Mouse (Mus musculus): ENCODE measurements around the gene Gm20479. TPM values are rescaled to one million over a fixed set of nuclear protein-coding genes. Genes with fewer than 3 reads are reported as not detected.

Gm20479 gene
- polyA plus RNA-seq, 1 experiment from 2014 or later = 0.35 TPM

DNA sequence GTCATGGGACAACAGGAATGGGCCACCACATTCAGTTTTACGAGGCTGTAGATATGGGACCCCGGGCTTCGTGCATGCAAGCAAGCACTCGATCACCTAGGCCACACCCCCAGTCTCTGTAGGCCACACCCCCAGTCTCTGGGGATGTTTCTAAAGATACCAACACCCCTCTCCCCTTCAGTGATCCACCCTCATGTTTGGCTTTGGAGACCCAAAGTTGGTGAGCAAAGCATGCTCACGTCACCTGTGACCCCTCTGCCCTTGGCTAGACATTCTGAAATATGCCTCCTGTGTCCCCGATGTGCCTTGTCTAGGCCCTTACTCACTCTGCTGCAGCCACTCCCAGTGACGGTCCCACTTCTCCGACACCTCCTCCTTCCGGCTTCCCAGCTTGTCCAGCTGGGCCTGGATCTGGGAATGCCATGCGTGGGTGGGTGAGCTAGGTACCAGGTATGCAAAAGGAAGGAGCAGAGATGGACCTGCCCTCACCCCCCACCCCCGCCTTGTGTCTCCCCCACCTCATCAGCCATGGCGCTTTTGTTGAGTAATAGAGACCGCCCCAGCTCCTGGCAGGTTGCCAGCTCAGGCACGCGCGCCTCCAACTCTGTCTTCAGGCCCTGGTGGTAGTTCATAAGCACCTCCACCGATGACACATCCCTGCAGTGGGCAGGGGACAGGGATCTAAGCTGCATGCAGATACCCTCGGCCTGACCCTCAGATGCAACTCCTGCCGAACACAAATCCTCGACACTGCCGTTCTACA, 9.0 kb upstream of the Gm20479 start:
- ATAC-seq (ENCODE audit: insufficient number of reproducible peaks, low FRiP score, low TSS enrichment, low read depth) = no peak
- Histone ChIP-seq H3K27ac (replicated peaks) (no peak overlapping the region), H3K4me1 (peaks cover 22% of the 10 kb centered on the region), H3K27me3 (peaks cover 88% of the 10 kb centered on the region), H3K4me2 (replicated peaks) (no peak overlapping the region), H3K9ac (no peak overlapping the region), H3K4me3 (replicated peaks) (no peak overlapping the region), H3K9me3 (replicated peaks) (no peaks in the 10 kb centered on the region), H3K36me3 (no peaks in the 10 kb centered on the region)
- 37% methylated on average over 21 of the region's 21 CpGs for WGBS

DNA sequence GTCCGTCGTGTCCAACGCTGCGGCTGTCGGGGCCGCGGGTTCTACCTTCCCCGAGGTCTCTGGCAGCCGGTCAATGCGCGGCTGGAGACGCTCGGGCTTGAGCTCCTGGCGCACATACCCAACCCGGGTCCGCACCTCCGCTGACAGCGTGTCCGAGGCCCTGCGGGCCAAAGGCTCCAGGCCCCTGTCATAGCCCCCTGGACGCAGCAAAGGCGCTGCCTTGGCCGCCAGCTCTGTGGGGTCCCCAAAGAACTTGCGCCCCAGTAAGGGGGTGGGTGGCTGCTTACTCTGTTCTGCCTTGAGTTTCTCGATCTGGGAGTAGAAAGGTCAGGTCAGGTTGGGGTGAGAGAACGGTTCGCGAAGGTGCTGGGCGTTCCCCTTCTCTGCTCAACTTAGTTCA, 7.2 kb upstream of the Gm20479 start:
- 7% methylated on average over 29 of the region's 29 CpGs for WGBS
- no peak for ATAC-seq (ENCODE audit: insufficient number of reproducible peaks, low FRiP score, low TSS enrichment, low read depth)

DNA sequence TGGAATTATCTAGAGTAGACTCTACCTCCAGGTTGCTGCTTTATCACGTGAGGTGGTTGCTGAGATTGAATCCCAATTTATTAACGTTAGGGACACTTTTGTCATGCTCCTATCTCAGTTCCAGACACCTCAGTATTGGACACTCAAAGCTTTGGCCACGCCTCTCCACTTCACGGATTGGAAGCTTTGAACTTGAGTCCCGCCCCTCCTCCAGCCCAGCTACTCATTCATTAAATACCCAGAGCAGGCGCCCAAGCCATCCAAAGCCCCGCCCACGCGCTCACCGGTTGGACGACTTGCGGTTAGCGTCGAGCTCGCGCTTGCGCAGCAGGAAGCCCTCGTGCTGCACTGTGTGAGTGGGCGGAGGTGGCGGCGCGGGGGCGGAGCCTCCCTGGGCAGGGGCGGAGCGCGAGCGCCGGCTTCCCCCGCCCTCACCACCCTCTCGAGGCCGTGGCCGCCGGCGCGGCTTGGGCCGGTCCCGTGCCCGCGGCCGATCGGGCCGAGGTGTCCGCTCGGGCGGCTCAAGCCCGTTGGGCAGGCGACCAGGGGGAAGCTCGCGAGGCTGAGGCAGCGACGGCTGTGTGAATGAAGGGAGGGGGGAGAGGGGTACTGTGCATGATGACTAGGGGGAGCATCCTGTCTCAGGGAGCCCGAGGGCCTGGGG, 4.2 kb upstream of the Gm20479 start:
- peak overlapping the region; percentile 57 for H3K4me3 ChIP-seq (replicated peaks)
- no peaks in the 10 kb centered on the region for H3K36me3 ChIP-seq
- peaks cover 30% of the 10 kb centered on the region for H3K4me1 ChIP-seq
- H3K9ac ChIP-seq = peak overlapping the region; percentile 47
- no peak overlapping the region for H3K27ac ChIP-seq (replicated peaks)
- peaks cover 49% of the 10 kb centered on the region for H3K27me3 ChIP-seq
- no peaks in the 10 kb centered on the region for H3K9me3 ChIP-seq (replicated peaks)
- WGBS = under 1% methylated on average over 52 of the region's 52 CpGs
- peak overlapping the region; percentile 85 for H3K4me2 ChIP-seq (replicated peaks)
- peak; percentile 95 for ATAC-seq (ENCODE audit: insufficient number of reproducible peaks, low FRiP score, low TSS enrichment, low read depth)

More for the DNA sequence above, 7.2 kb upstream of the Gm20479 start:
- H3K9me3 ChIP-seq (replicated peaks) = no peaks in the 10 kb centered on the region
- peaks cover 72% of the 10 kb centered on the region for H3K27me3 ChIP-seq
- no peaks in the 10 kb centered on the region for H3K36me3 ChIP-seq
- no peak overlapping the region for H3K4me2 ChIP-seq (replicated peaks)
- H3K9ac ChIP-seq = no peak overlapping the region
- H3K4me1 ChIP-seq = peaks cover 28% of the 10 kb centered on the region
- no peak overlapping the region for H3K27ac ChIP-seq (replicated peaks)
- H3K4me3 ChIP-seq (replicated peaks) = peak overlapping the region; percentile 17

- peaks cover 42% of the 10 kb centered on the region for H3K27me3 ChIP-seq
- no peak overlapping the region for H3K27ac ChIP-seq (replicated peaks)
- H3K36me3 ChIP-seq = no peaks in the 10 kb centered on the region
- no peaks in the 10 kb centered on the region for H3K9me3 ChIP-seq (replicated peaks)
- peaks cover 33% of the 10 kb centered on the region for H3K4me1 ChIP-seq
- ATAC-seq (ENCODE audit: insufficient number of reproducible peaks, low FRiP score, low TSS enrichment, low read depth) = no peak
- no peak overlapping the region for H3K9ac ChIP-seq
- 48% methylated on average over 6 of the region's 6 CpGs for WGBS
- H3K4me2 ChIP-seq (replicated peaks) = peak overlapping the region; percentile 85
- H3K4me3 ChIP-seq (replicated peaks) = peak overlapping the region; percentile 57
These were observed 3.5 kb upstream of the Gm20479 start for GRCm38 (mm10) chr7:27360749-27361148.

GRCm38 (mm10) chr7:27359706-27360358, 2.6 kb upstream of the Gm20479 start:
- H3K4me3 ChIP-seq (replicated peaks) = no peak overlapping the region
- no peaks in the 10 kb centered on the region for H3K9me3 ChIP-seq (replicated peaks)
- no peak overlapping the region for H3K27ac ChIP-seq (replicated peaks)
- peaks cover 40% of the 10 kb centered on the region for H3K4me1 ChIP-seq
- no peak for ATAC-seq (ENCODE audit: insufficient number of reproducible peaks, low FRiP score, low TSS enrichment, low read depth)
- H3K9ac ChIP-seq = no peak overlapping the region
- no peaks in the 10 kb centered on the region for H3K36me3 ChIP-seq
- peaks cover 33% of the 10 kb centered on the region for H3K27me3 ChIP-seq
- WGBS = 82% methylated on average over 9 of the region's 9 CpGs
- no peak overlapping the region for H3K4me2 ChIP-seq (replicated peaks)

DNA sequence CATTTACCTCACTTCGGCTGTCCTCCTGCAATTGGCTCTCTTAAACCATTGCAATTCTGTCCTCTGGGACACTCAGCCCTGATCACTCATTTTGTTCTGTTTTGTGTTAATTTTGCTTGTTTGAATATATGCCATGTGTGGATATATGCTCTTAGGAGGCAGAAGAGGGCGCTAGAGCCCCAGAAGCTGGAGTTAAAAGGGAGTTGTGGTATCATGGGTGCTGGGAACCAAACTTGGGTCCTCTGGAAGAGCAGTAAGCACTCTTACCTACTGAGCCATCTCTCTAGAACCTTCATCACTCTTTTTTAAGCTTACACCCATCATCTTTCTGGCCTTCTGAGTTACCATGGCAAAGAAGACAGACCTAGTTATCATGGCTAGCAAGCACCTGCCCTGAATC, 1.9 kb upstream of the Gm20479 start:
- Histone ChIP-seq H3K4me3 (replicated peaks) (no peak overlapping the region), H3K27me3 (peaks cover 26% of the 10 kb centered on the region), H3K36me3 (no peaks in the 10 kb centered on the region), H3K27ac (replicated peaks) (no peak overlapping the region), H3K9ac (no peak overlapping the region), H3K9me3 (replicated peaks) (no peaks in the 10 kb centered on the region), H3K4me2 (replicated peaks) (no peak overlapping the region), H3K4me1 (peaks cover 44% of the 10 kb centered on the region)
- 60% methylated on average over 2 of the region's 2 CpGs for WGBS
- no peak for ATAC-seq (ENCODE audit: insufficient number of reproducible peaks, low FRiP score, low TSS enrichment, low read depth)

DNA sequence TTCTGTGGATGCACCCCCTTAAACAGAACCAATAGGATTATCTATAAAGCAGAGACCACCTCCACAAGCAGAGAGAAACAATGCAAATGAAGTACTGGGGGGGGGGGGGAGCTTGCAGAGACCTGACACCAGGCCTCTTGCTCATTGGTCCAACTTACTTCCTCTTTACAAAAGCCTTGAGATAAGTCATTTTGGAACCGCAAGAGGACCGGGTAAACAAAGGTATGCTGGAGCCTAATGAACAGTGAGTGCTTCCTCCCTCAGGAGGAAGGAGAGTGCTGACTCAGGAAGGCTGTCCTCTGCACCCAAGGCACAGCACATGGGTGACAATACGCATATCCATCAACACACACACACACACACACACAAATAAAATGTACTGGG, 368 bp upstream of the Gm20479 start:
- WGBS = 22% methylated on average over 3 of the region's 3 CpGs
- ATAC-seq (ENCODE audit: insufficient number of reproducible peaks, low FRiP score, low TSS enrichment, low read depth) = no peak
- H3K27ac ChIP-seq (replicated peaks) = no peak overlapping the region
- H3K9me3 ChIP-seq (replicated peaks) = no peaks in the 10 kb centered on the region
- H3K4me3 ChIP-seq (replicated peaks) = no peak overlapping the region
- no peak overlapping the region for H3K4me2 ChIP-seq (replicated peaks)
- H3K9ac ChIP-seq = no peak overlapping the region
- H3K4me1 ChIP-seq = peaks cover 41% of the 10 kb centered on the region
- H3K27me3 ChIP-seq = peaks cover 11% of the 10 kb centered on the region
- no peaks in the 10 kb centered on the region for H3K36me3 ChIP-seq

DNA sequence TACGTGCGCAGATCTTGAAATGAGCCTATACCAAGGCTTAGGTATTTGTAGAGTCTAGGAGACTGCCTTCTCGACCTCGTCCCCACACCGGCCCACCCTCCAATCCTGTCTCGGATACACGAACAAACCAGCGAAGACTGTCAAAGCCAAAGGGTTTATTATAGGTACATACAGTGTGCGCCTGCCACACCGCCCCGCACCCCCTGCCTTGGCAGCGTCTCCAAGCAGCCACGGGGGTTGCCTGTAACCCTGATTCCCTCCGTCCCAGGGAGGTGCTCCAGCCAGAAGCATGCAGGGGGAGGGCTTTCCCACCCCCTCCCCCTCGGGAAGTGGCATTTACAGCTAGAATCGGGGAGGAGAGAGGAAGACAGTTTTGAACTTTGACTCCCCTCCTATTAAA, 971 bp downstream of the Gm20479 start:
- ATAC-seq (ENCODE audit: insufficient number of reproducible peaks, low FRiP score, low TSS enrichment, low read depth) = peak; percentile 36
- no peaks in the 10 kb centered on the region for H3K36me3 ChIP-seq
- peak overlapping the region; percentile 78 for H3K4me2 ChIP-seq (replicated peaks)
- H3K9me3 ChIP-seq (replicated peaks) = no peaks in the 10 kb centered on the region
- peaks cover 33% of the 10 kb centered on the region for H3K4me1 ChIP-seq
- H3K27me3 ChIP-seq = peaks cover 7% of the 10 kb centered on the region
- H3K4me3 ChIP-seq (replicated peaks) = peak overlapping the region; percentile 78
- no peak overlapping the region for H3K9ac ChIP-seq
- 0 out of 2 replicates have a peak overlapping the region, but pooled peaks have one; percentile 28 for H3K27ac ChIP-seq (replicated peaks)
- 2% methylated on average over 16 of the region's 16 CpGs for WGBS

DNA sequence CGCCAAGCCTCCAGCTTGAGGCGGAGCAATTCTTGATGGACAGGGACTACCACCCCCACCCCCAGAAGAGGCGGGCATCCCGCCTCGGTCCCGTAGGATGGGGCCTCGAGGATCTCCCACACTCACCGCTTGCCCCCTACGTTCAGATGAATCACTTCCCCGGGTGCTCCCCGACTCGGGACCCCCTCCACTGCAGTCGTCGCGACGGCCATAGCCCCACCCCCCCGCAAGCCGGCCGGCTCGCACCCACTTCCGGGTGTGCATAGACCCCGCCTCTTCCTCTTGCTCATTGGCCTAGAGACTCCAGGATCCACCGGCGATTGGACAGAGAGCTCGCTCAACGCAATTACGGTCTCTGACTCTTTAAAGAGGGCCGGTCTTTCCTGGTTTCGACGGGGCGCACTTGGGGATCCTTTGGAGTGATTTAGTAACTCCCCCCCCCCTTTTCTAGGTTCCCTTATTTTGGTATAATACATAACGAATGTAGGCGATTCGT, 1.4 kb downstream of the Gm20479 start, which contains the start of gene Shkbp1:
Gene Shkbp1 (minus strand): TSS at position 275 of the 496 bp plus-strand sequence.
- Histone ChIP-seq H3K27me3 (peaks cover 7% of the 10 kb centered on the region), H3K9me3 (replicated peaks) (no peaks in the 10 kb centered on the region), H3K4me2 (replicated peaks) (peak within 1 kb of the TSS; percentile 78), H3K4me1 (peaks cover 29% of the 10 kb centered on the region), H3K36me3 (no peaks in the 10 kb centered on the region), H3K9ac (peak within 1 kb of the TSS; percentile 26), H3K27ac (replicated peaks) (peak within 1 kb of the TSS; percentile 44; the same call in 1 of the 2 replicates), H3K4me3 (replicated peaks) (peak within 1 kb of the TSS; percentile 78)
- WGBS = under 1% methylated on average over 34 of the region's 34 CpGs
- ATAC-seq (ENCODE audit: insufficient number of reproducible peaks, low FRiP score, low TSS enrichment, low read depth) = peak; percentile 94

DNA sequence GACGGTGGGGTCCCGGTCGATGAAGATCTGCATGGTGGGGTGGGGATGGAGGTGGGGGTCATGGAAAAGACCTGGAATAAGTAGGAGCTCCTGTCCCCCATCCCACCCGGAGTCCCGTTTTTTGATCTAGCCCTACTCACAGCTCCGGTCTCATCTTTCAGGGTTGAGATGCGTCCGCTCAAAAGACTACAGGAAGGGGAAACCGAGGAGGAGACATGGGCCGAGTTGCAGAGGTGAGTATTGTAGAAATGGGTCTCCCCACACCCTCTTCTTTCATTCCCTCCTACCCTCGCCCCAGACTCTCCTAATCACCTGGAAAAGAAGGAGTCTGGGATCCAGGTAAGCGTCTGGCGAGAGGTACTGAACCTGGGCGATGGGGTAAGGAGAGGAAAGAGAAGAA, 2.0 kb downstream of the Gm20479 start:
- Histone ChIP-seq H3K9ac (peak overlapping the region; percentile 26), H3K27me3 (peaks cover 7% of the 10 kb centered on the region), H3K4me2 (replicated peaks) (peak overlapping the region; percentile 78), H3K9me3 (replicated peaks) (no peaks in the 10 kb centered on the region), H3K4me3 (replicated peaks) (peak overlapping the region; percentile 78), H3K4me1 (peaks cover 27% of the 10 kb centered on the region), H3K27ac (replicated peaks) (peak overlapping the region; percentile 44; the same call in 1 of the 2 replicates), H3K36me3 (0 out of 2 replicates have a peak, but pooled peaks cover 5% of the 10 kb centered on the region)
- 4% methylated on average over 14 of the region's 14 CpGs for WGBS
- no peak for ATAC-seq (ENCODE audit: insufficient number of reproducible peaks, low FRiP score, low TSS enrichment, low read depth)

DNA sequence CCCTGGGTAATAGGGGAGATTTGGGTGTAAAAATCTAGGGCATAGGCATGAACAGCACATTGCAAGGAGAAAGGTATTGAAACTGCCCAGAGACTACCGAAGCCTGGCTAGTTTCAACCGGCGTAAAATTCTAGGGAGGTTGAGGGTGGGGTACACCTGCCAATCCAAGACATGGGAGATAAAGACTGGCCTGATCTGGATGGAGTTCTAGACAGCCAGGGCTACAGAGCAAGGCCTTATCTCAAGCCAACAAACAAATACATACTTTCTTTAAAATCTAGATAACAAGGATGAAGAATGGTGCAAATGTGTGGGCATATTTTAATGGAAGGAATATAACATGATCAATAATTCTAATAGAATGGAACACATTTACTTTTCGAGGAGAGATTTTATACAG, 2.4 kb downstream of the Gm20479 start:
- no peak for ATAC-seq (ENCODE audit: insufficient number of reproducible peaks, low FRiP score, low TSS enrichment, low read depth)
- peaks cover 7% of the 10 kb centered on the region for H3K27me3 ChIP-seq
- H3K4me1 ChIP-seq = peaks cover 27% of the 10 kb centered on the region
- peak overlapping the region; percentile 78 for H3K4me2 ChIP-seq (replicated peaks)
- H3K4me3 ChIP-seq (replicated peaks) = peak overlapping the region; percentile 78
- 48% methylated on average over 4 of the region's 4 CpGs for WGBS
- 0 out of 2 replicates have a peak overlapping the region, but pooled peaks have one; percentile 26 for H3K9ac ChIP-seq
- 0 out of 2 replicates have a peak, but pooled peaks cover 6% of the 10 kb centered on the region for H3K36me3 ChIP-seq
- no peaks in the 10 kb centered on the region for H3K9me3 ChIP-seq (replicated peaks)
- no peak overlapping the region for H3K27ac ChIP-seq (replicated peaks)
